Mouse (Mus musculus) ES-E14 (cell line): ENCODE measurements around the gene Lrfn1.

Source experiments
- CHD2 ChIP-seq: IDR thresholded peaks from 2 replicates; pipeline ENCODE4 v1.6.1; 2014; ENCODE audit warnings: mild to moderate bottlenecking, low read depth, low read length, inconsistent platforms
- HCFC1 ChIP-seq: IDR thresholded peaks from 2 replicates; pipeline ENCODE4 v1.6.1; 2012; ENCODE audit warnings: low read length, inconsistent platforms, borderline replicate concordance; ENCODE audit not compliant: insufficient read depth
- MAFK ChIP-seq: IDR thresholded peaks from 2 replicates; pipeline ENCODE4 v1.6.1; 2014; ENCODE audit warnings: mild to moderate bottlenecking, low read depth, low read length, inconsistent platforms; ENCODE audit not compliant: insufficient read depth
- ZC3H11A ChIP-seq: IDR thresholded peaks from 2 replicates; pipeline ENCODE4 v1.6.1; 2012; ENCODE audit warnings: low read depth, mild to moderate bottlenecking, inconsistent platforms, low read length, borderline replicate concordance
- ZNF384 ChIP-seq: IDR thresholded peaks from 2 replicates; pipeline ENCODE4 v1.6.1; 2012; ENCODE audit warnings: low read depth, low read length, inconsistent platforms

DNA sequence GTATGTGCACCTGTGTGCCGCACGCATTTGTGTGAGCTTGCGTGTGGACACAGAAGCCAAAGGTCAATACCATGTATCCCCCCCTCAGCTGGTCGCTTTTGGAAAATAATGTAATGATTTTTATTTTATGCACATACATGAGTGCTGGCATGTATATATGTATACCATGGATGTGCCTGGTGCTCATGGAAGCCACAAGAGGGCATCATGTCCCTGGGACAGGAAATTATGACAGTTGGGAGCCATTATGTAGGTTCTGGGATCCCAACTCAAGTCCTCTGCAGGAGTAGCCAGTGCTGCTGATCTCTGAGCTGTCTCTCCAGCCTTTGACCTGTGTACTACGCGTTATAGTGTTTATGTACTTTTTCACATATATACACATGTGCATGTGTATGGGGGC, 24.4 kb downstream of the Lrfn1 start:
- no peak for TF ChIP-seq CHD2
- no peak for TF ChIP-seq HCFC1
- no peak for TF ChIP-seq ZC3H11A
- TF ChIP-seq ZNF384: no peak
- TF ChIP-seq MAFK: no peak
